Mouse (Mus musculus): ENCODE measurements around the gene D930007J09Rik. TPM values are rescaled to one million over a fixed set of nuclear protein-coding genes. Genes with fewer than 3 reads are reported as not detected.

D930007J09Rik gene
- not detected for polyA plus RNA-seq (2012; fragmentation: generic; extraction: Trizol)

DNA sequence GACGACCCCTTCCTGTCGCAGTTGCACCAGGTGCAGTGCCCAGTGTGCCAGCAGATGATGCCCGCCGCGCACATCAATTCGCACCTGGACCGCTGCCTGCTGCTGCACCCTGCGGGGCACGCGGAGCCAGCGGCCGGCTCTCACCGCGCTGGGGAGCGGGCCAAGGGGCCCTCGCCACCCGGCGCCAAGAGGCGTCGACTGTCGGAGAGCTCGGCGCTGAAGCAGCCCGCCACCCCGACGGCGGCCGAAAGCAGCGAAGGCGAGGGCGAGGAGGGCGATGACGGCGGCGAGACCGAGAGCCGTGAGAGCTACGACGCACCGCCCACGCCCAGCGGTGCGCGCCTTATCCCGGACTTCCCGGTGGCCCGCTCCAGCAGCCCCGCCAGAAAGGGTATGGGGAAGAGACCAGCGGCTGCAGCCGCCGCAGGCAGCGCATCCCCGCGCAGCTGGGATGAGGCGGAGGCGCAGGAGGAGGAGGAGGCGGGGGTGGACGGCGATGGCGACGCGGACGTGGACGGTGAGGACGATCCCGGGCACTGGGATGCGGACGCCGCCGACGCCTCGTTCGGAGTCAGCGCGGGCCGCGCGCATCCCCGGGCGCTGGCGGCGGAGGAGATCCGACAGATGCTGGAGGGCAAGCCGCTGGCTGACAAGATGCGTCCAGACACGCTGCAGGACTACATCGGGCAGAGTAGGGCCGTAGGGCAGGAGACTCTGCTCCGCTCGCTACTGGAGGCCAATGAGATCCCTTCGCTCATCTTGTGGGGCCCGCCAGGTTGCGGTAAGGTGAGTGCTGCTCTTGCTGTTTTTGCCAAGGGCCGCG is at the start of gene D930007J09Rik:
Gene D930007J09Rik, minus strand, starts transcription at position 591 of the 823 bp plus-strand sequence.

DNA sequence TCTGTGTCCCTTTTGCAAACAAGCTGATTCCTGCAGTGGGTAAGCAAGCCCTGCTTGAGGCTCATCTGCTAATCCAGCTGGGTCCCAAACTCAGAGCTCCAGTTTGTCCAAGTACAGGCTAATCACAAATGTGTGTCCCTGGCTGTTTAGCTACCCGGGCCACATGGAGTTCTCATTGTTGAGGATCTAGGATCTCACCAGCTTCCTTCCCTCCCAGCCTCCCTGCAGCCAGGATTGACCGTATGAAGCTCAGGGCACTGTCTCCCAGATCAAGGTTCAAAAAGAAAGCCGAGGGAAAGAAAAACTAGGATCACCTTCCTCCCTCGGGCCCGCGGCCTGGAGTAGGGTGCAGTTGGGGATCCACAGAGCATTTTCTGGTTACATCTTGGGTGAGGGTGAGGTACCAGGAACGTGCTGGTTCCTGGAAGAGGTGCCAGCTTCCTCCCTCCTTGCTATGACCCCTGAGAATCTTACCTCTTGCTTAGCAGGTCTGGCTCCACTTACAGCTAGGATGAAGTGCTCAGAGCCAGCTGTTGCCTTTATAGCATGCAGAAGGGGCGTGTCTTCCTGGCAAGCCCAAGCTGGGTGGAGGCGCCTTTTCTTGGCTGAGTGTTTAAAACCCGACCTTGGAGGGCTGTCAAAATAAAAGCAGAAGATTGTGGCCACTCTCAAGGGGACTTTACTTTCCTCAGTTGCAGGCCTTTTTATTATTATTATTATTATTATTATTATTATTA is 48.2 kb upstream of the D930007J09Rik start, which contains the start of gene Serpinb1a:
Gene Serpinb1a, minus strand, starts transcription at position 518 of the 737 bp plus-strand sequence.

DNA sequence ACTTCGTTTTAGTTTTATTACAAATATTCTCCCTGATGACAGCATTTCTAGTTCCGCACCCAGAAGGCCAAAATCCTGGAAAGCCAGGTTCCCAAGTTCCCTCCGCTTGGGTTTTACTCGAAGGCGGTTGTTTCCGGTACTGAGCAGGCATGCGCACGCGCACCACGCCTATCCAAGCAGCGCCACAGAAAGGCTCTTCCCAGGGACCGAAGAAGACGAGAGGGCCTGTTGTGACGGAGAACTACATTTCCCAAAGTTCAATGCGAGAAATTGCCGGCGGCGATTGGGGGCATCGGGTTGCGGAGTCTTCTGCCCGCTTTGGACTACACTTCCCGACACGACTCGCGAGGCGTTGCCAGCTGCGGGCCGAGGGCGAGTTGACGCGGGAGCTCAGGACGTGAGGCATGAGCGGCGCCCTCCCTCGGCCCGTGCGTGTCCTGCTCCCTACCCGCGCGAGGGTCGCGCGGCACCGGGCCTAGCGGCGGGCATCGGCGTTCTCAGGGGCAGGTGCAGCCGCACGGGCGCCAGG is 892 bp downstream of the D930007J09Rik start, which contains the start of gene Wrnip1:
Gene Wrnip1, plus strand, starts transcription at position 346 of the 529 bp plus-strand sequence.

DNA sequence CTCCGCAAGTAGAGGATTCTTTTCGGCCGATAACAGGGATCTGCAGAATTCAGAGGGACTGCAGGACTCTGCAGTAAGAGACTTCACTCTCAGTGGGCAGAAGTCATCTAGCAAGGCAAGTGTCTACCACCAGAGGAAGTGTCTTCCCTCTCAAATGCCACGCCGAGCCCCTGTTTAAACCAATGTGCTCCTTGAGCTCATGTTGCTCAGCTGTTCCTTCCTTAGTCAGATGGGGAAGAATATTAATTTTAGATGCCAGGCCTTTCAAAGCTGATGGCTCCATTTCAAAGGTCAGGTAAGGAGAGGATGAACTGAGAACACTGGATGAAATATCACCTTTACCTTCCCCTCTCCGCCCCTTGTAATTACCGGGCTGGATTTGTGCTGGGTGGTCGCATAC is 18.8 kb downstream of the D930007J09Rik start, which contains the start of gene Mylk4:
Gene Mylk4, minus strand, starts transcription at position 139 of the 400 bp plus-strand sequence.

Other genes starting within 250 kb of the D930007J09Rik start
- under 1 TPM in 1 of 2 experiments, not detected in 1; 0.01 TPM for gene Mylk4, start 18.9 kb downstream of the D930007J09Rik start, polyA plus RNA-seq (2012; fragmentation: generic; extraction: Trizol)
- gene Wrnip1, start 811 bp downstream of the D930007J09Rik start, polyA plus RNA-seq (2012; fragmentation: generic; extraction: Trizol) = 10 to 100 TPM in 1 of 2 experiments, 1 to 10 TPM in 1; 6.3 to 23.6 TPM
- 10 to 100 TPM in 1 of 2 experiments, 1 to 10 TPM in 1; 2.6 to 49.3 TPM for gene Serpinb1a, start 48.3 kb upstream of the D930007J09Rik start, polyA plus RNA-seq (2012; fragmentation: generic; extraction: Trizol)
- gene Serpinb1c, start 95.4 kb upstream of the D930007J09Rik start, polyA plus RNA-seq (2012; fragmentation: generic; extraction: Trizol) = under 1 TPM; 0.02 to 0.05 TPM
- under 1 TPM; 0.09 to 0.11 TPM for gene Serpinb6b, start 162.4 kb upstream of the D930007J09Rik start, polyA plus RNA-seq (2012; fragmentation: generic; extraction: Trizol)
- 1 to 10 TPM in 1 of 2 experiments, under 1 TPM in 1; 0.51 to 6.3 TPM for gene Serpinb9, start 200.4 kb upstream of the D930007J09Rik start, polyA plus RNA-seq (2012; fragmentation: generic; extraction: Trizol)
- under 1 TPM; 0.14 to 0.25 TPM for gene Serpinb9b, start 224.6 kb upstream of the D930007J09Rik start, polyA plus RNA-seq (2012; fragmentation: generic; extraction: Trizol)